Mouse (Mus musculus): ENCODE measurements around the gene Rsc1a1.

GRCm38 (mm10) chr4:141664011-141664745 is 21.2 kb downstream of the Rsc1a1 start:
- TF ChIP-seq CTCF (IDR thresholded peaks at IDR 0.05; ENCODE audit: control insufficient read depth, insufficient read depth, low read length) (no peak), POLR2A (IDR thresholded peaks at IDR 0.05; ENCODE audit: borderline replicate concordance, control insufficient read depth, low read depth, low read length) (peak; percentile 48; the same call in 1 of the 2 replicates)

All from bone marrow, adult 2 months (tissue).